Mouse (Mus musculus): ENCODE results near the gene Hist1h1e. TPM values are rescaled to one million over a fixed set of nuclear protein-coding genes. Genes with fewer than 3 reads are reported as not detected.
"Not testable (repeated sequence)": the region's sequence is repeated elsewhere in the genome, so short reads cannot be mapped to it uniquely, and the experiment has no call there.

Gene Hist1h1e
- polyA plus RNA-seq, 1 experiment, result 2.9 TPM

DNA sequence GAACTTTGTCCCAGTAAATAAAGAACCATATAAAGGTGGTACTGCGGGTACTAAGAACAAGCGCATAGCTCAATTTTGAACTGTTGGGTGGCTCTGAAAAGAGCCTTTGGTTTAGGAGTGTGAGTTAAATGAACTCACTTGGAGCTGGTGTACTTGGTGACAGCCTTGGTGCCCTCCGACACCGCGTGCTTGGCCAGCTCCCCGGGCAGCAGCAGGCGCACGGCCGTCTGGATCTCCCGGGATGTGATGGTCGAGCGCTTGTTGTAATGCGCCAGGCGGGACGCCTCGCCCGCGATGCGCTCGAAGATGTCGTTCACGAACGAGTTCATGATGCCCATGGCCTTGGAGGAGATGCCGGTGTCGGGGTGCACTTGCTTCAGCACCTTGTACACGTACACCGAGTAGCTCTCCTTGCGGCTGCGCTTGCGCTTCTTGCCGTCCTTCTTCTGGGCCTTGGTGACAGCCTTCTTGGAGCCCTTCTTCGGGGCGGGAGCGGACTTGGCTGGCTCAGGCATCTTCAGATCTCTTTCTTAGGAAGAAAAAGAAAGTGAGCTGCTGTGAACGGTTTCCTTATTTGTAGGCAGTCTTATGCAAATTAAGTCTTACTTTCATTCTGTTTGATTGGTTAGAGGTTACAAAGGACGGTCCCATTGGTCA is 36.8 kb downstream of the Hist1h1e start:
- DNase-seq (ENCODE audit: low read depth in 1 of 2, low spot score in 2 of 2), result peak; percentile 43 to 89
- not testable (repeated sequence) for H3K4me1 ChIP-seq (ENCODE audit: control insufficient read depth, insufficient read depth, insufficient read length); H3K27me3 ChIP-seq (ENCODE audit: control insufficient read depth, insufficient read depth, low read length); H3K36me3 ChIP-seq (ENCODE audit: control insufficient read depth, insufficient read depth, low read length)
- WGBS, result under 1% methylated on average over 33 of the region's 36 CpGs
- H3K4me3 ChIP-seq (ENCODE audit: extremely low read depth, insufficient read depth, insufficient read length), result peak overlapping the region; percentile 71
- TF ChIP-seq POLR2A (IDR thresholded peaks at IDR 0.05; ENCODE audit: low read depth, low read length), result peak; percentile 81
- peak overlapping the region; percentile 97 for H3K27ac ChIP-seq (ENCODE audit: insufficient read depth, low read length)

- Histone ChIP-seq H3K4me1 (ENCODE audit: control insufficient read depth, insufficient read depth, insufficient read length) (peaks cover 3% of the 10 kb centered on the region; the same call in 1 of the 2 replicates), H3K27ac (ENCODE audit: insufficient read depth, low read length) (peak overlapping the region; percentile 97), H3K4me3 (ENCODE audit: extremely low read depth, insufficient read depth, insufficient read length) (peak overlapping the region; percentile 66), H3K27me3 (ENCODE audit: control insufficient read depth, insufficient read depth, low read length) (no peaks in the 10 kb centered on the region), H3K36me3 (ENCODE audit: control insufficient read depth, insufficient read depth, low read length) (no peaks in the 10 kb centered on the region)
- peak in 1 of 2 experiments; percentile 74 for DNase-seq (ENCODE audit: low read depth in 1 of 2, low spot score in 2 of 2)
- under 1% methylated on average over 21 of the region's 21 CpGs for WGBS
- no peak for TF ChIP-seq CTCF (IDR thresholded peaks at IDR 0.05; ENCODE audit: extremely low read depth, insufficient read depth, insufficient read length, insufficient replicate concordance)
- TF ChIP-seq POLR2A (IDR thresholded peaks at IDR 0.05; ENCODE audit: low read depth, low read length), result peak; percentile 73
Measured at GRCm38 (mm10) chr13:23585029-23585441, 37.3 kb downstream of the Hist1h1e start.

DNA sequence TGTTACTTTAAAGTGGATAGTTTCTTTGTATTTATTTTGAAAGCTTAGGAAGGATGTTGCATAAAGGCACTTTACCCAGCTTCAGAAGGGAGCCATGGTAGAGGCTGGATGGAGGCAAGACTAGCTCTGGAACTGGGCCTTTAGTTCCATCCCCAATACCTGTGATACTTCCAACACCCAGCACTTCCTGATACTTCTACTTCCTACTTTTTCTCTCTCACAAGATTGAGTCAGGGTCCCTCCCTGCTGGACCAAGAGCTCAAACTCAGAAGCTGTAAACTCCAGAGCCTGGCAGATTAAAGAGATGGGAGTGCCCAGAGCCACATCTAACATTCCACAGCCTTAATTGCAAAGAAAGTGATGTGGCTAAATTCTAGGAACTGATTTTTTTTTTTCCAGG is 38.0 kb downstream of the Hist1h1e start:
- Histone ChIP-seq H3K27me3 (ENCODE audit: control insufficient read depth, insufficient read depth, low read length) (no peaks in the 10 kb centered on the region), H3K36me3 (ENCODE audit: control insufficient read depth, insufficient read depth, low read length) (no peaks in the 10 kb centered on the region), H3K27ac (ENCODE audit: insufficient read depth, low read length) (peak overlapping the region; percentile 78), H3K4me1 (ENCODE audit: control insufficient read depth, insufficient read depth, insufficient read length) (peaks cover 3% of the 10 kb centered on the region; the same call in 1 of the 2 replicates), H3K4me3 (ENCODE audit: extremely low read depth, insufficient read depth, insufficient read length) (peak overlapping the region; percentile 14; the same call in 1 of the 2 replicates)
- DNase-seq (ENCODE audit: low read depth in 1 of 2, low spot score in 2 of 2), result no peak
- TF ChIP-seq CTCF (IDR thresholded peaks at IDR 0.05; ENCODE audit: extremely low read depth, insufficient read depth, insufficient read length, insufficient replicate concordance) (no peak), POLR2A (IDR thresholded peaks at IDR 0.05; ENCODE audit: low read depth, low read length) (no peak)

DNA sequence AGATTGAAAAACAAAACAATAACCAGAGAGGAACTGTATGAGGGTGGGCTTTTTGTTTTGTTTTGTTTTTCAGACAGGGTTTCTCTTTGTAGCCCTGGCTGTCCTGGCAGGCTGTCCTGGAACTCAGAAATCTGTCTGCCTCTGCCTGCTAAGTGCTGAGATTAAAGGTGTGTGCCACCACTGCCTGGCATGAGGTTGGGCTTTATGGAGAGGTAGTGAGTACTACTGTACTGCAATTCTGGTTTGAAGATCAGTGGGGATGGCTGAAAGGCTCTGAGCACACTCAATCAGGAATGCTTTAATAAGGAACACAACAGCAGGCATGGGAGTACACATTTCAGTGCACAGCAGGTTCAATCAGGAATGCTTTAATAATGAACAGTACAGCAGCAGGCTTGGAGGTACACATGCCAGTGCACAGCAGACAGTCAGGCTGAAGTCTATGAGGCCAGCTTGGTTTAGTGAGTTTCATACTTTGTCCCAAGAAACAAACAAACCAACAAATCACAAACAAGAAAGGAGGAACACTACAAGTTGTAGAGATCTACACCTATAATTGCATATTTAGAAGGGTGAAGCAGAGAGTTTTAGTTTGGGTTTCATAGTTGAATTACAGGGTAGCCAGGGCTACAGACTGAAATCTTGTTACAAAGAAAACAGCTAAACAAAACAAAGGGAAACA is 38.8 kb downstream of the Hist1h1e start:
- no peak for TF ChIP-seq CTCF (IDR thresholded peaks at IDR 0.05; ENCODE audit: extremely low read depth, insufficient read depth, insufficient read length, insufficient replicate concordance)
- no peak for TF ChIP-seq POLR2A (IDR thresholded peaks at IDR 0.05; ENCODE audit: low read depth, low read length)
- Histone ChIP-seq H3K4me1 (ENCODE audit: control insufficient read depth, insufficient read depth, insufficient read length) (peaks cover 3% of the 10 kb centered on the region; the same call in 1 of the 2 replicates), H3K4me3 (ENCODE audit: extremely low read depth, insufficient read depth, insufficient read length) (no peak overlapping the region), H3K27me3 (ENCODE audit: control insufficient read depth, insufficient read depth, low read length) (no peaks in the 10 kb centered on the region), H3K27ac (ENCODE audit: insufficient read depth, low read length) (no peak overlapping the region; the same call in 1 of the 2 replicates), H3K36me3 (ENCODE audit: control insufficient read depth, insufficient read depth, low read length) (no peaks in the 10 kb centered on the region)
- DNase-seq (ENCODE audit: low read depth in 1 of 2, low spot score in 2 of 2), result no peak

DNA sequence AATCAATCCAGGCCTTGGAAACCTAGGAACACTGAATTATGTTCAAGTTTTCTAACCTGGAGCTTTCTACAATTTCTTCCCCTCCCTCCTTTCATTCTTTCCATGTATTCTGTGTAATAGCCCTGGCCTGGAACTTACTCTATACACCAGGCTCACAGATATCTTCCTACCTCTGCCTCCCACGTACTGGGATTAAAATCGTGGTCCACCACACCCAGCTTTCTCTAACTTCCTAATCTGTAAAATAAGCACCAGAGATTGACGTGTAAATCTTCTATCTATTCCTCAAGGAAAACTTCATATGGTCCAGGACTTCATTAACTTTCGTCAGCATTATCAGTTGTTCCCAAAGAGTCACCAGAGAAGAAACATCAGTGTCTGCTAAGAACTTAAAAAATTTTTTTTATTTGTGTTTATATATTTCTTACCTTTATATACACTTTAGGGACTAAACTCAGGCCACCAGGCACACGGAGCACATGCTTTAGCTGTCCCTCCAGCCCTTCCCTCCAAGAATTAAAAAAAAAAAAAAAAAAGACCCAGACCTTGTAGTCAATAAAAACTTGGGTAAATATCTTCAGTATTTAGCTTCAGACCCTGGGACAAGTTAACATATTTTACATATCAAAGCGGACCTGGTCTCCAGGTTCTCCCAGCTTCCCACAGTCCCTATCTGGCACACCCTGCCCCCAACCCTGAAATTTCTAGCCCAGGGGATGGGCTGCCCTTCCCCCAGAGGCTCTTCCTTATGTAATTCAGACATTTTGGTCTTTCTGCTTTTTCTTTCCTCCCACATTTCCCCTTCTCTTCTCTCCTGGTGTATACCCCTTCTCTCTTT is 39.9 kb downstream of the Hist1h1e start:
- no peak for TF ChIP-seq CTCF (IDR thresholded peaks at IDR 0.05; ENCODE audit: extremely low read depth, insufficient read depth, insufficient read length, insufficient replicate concordance)
- no peak for TF ChIP-seq POLR2A (IDR thresholded peaks at IDR 0.05; ENCODE audit: low read depth, low read length)
- Histone ChIP-seq H3K4me1 (ENCODE audit: control insufficient read depth, insufficient read depth, insufficient read length) (peaks cover 3% of the 10 kb centered on the region; the same call in 1 of the 2 replicates), H3K27me3 (ENCODE audit: control insufficient read depth, insufficient read depth, low read length) (no peaks in the 10 kb centered on the region), H3K27ac (ENCODE audit: insufficient read depth, low read length) (peak overlapping the region; percentile 57), H3K36me3 (ENCODE audit: control insufficient read depth, insufficient read depth, low read length) (no peaks in the 10 kb centered on the region), H3K4me3 (ENCODE audit: extremely low read depth, insufficient read depth, insufficient read length) (peak overlapping the region; percentile 58; the same call in 1 of the 2 replicates)
- no peak for DNase-seq (ENCODE audit: low read depth in 1 of 2, low spot score in 2 of 2)
- WGBS, result 29% methylated on average over 6 of the region's 6 CpGs

DNA sequence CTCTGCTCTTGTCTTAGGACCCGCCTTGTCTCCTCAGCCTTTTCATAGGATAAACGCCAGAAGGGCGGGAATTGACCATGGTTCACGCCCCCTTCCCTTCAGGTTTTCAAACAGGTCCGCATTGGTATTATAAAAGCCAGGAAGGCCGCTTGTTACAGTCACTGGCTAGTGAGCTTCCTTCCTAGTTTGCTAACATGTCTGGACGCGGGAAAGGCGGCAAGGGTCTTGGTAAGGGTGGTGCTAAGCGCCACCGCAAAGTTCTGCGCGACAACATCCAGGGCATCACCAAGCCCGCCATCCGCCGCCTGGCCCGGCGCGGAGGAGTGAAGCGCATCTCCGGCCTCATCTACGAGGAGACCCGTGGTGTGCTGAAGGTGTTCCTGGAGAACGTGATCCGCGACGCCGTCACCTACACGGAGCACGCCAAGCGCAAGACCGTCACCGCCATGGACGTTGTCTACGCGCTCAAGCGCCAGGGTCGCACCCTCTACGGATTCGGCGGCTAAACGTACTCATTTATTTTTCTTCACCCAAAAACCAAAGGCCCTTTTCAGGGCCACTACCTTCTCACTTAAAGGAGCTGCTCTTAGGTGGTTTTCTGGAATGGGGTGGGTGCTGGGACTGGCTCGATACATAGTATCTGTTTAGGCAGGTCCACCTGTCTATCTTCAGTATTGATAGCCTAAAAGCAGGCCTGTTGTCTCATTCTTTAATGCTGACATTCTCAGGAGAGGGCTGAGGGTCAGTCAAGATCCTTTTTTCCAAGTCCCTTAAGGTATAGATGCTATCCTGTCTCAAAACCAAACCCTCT is 40.7 kb downstream of the Hist1h1e start, which contains the start of gene Hist1h4d:
Gene Hist1h4d (plus strand): TSS at position 191 of the 811 bp plus-strand sequence.
- peak; percentile 89 to 94 for DNase-seq (ENCODE audit: low read depth in 1 of 2, low spot score in 2 of 2)
- Histone ChIP-seq H3K27me3 (ENCODE audit: control insufficient read depth, insufficient read depth, low read length) (no peaks in the 10 kb centered on the region), H3K4me1 (ENCODE audit: control insufficient read depth, insufficient read depth, insufficient read length) (peaks cover 4% of the 10 kb centered on the region; the same call in 1 of the 2 replicates), H3K36me3 (ENCODE audit: control insufficient read depth, insufficient read depth, low read length) (no peaks in the 10 kb centered on the region), H3K4me3 (ENCODE audit: extremely low read depth, insufficient read depth, insufficient read length) (peak within 1 kb of the TSS; percentile 58), H3K27ac (ENCODE audit: insufficient read depth, low read length) (peak within 1 kb of the TSS; percentile 57)
- TF ChIP-seq CTCF (IDR thresholded peaks at IDR 0.05; ENCODE audit: extremely low read depth, insufficient read depth, insufficient read length, insufficient replicate concordance), result no peak
- TF ChIP-seq POLR2A (IDR thresholded peaks at IDR 0.05; ENCODE audit: low read depth, low read length), result peak; percentile 99
- under 1% methylated on average over 43 of the region's 43 CpGs for WGBS
